Mouse (Mus musculus): ENCODE data around the gene Zfyve16. TPM values are rescaled to one million over a fixed set of nuclear protein-coding genes. Genes with fewer than 3 reads are reported as not detected.
A peak's percentile ranks its signal among the peaks of the same experiment; 100 is the strongest.

Gene Zfyve16
- polyA plus RNA-seq (2016; fragmentation: Nextera tagmentation; extraction: Ambion mirVana) = 13.9 and 14.0 TPM in 2 replicates

- H3K9me3 ChIP-seq = no peaks in the 10 kb centered on the region
- peak; percentile 99 for ATAC-seq (ENCODE audit: low FRiP score, low read depth)
- no peaks in the 10 kb centered on the region for H3K36me3 ChIP-seq
- H3K27ac ChIP-seq (replicated peaks) = peak within 1 kb of the TSS; percentile 94
- peak within 1 kb of the TSS; percentile 85 for H3K9ac ChIP-seq (replicated peaks)
- WGBS = under 1% methylated on average over 44 of the region's 46 CpGs
- peak within 1 kb of the TSS; percentile 74 for H3K4me3 ChIP-seq
- H3K4me2 ChIP-seq (replicated peaks) = peak within 1 kb of the TSS; percentile 67
- H3K4me1 ChIP-seq = peaks cover 3% of the 10 kb centered on the region
- no peaks in the 10 kb centered on the region for H3K27me3 ChIP-seq
These were observed at the start of gene Zfyve16 for GRCm38 (mm10) chr13:92530721-92531211. TSS of gene Zfyve16 (minus strand) at chr13:92530868.

GRCm38 (mm10) chr13:92578210-92578609 is 47.5 kb upstream of the Zfyve16 start:
- H3K4me2 ChIP-seq (replicated peaks) = no peak overlapping the region
- H3K4me3 ChIP-seq = no peak overlapping the region
- H3K4me1 ChIP-seq = peaks cover 3% of the 10 kb centered on the region
- H3K36me3 ChIP-seq = no peaks in the 10 kb centered on the region
- no peaks in the 10 kb centered on the region for H3K9me3 ChIP-seq
- no peak overlapping the region for H3K27ac ChIP-seq (replicated peaks)
- 79% methylated on average over 4 of the region's 4 CpGs for WGBS
- H3K9ac ChIP-seq (replicated peaks) = no peak overlapping the region
- H3K27me3 ChIP-seq = no peaks in the 10 kb centered on the region
- no peak for ATAC-seq (ENCODE audit: low FRiP score, low read depth)

DNA sequence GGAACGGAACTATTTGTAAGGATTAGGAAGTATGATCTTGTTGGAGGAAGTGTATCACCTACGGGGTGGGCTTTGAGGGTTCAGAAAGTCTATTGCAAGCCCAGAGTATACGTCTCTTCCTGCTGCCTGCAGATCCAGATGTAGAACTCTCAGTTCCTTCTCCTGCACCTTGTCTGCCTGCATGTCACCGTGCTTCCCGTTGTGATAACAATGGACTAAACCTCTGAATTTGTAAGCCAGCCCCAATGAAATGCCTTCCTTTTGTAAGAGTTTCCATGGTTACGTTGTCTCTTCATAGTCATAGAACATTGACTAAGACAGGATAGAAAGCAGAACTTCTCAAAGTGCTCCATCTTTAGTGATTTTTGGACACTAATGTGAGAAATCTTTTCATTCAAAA is 46.0 kb upstream of the Zfyve16 start:
- Histone ChIP-seq H3K4me2 (replicated peaks) (no peak overlapping the region), H3K9me3 (no peaks in the 10 kb centered on the region), H3K27ac (replicated peaks) (no peak overlapping the region), H3K9ac (replicated peaks) (no peak overlapping the region), H3K4me1 (peaks cover 3% of the 10 kb centered on the region), H3K4me3 (no peak overlapping the region), H3K27me3 (no peaks in the 10 kb centered on the region), H3K36me3 (no peaks in the 10 kb centered on the region)
- no peak for ATAC-seq (ENCODE audit: low FRiP score, low read depth)
- 46% methylated on average over 6 of the region's 6 CpGs for WGBS

- Histone ChIP-seq H3K9ac (replicated peaks) (no peak within 1 kb of the TSS), H3K27me3 (no peaks in the 10 kb centered on the region), H3K36me3 (no peaks in the 10 kb centered on the region), H3K4me2 (replicated peaks) (no peak within 1 kb of the TSS), H3K4me3 (no peak within 1 kb of the TSS), H3K4me1 (peaks cover 3% of the 10 kb centered on the region), H3K27ac (replicated peaks) (no peak within 1 kb of the TSS), H3K9me3 (no peaks in the 10 kb centered on the region)
- no peak for ATAC-seq (ENCODE audit: low FRiP score, low read depth)
These were observed 45.4 kb upstream of the Zfyve16 start, which contains the start of gene Spz1 for GRCm38 (mm10) chr13:92576072-92576471. TSS of gene Spz1 (minus strand) at chr13:92576172.

- no peaks in the 10 kb centered on the region for H3K36me3 ChIP-seq
- no peak for ATAC-seq (ENCODE audit: low FRiP score, low read depth)
These were observed 28.8 kb upstream of the Zfyve16 start for GRCm38 (mm10) chr13:92559429-92559828.

DNA sequence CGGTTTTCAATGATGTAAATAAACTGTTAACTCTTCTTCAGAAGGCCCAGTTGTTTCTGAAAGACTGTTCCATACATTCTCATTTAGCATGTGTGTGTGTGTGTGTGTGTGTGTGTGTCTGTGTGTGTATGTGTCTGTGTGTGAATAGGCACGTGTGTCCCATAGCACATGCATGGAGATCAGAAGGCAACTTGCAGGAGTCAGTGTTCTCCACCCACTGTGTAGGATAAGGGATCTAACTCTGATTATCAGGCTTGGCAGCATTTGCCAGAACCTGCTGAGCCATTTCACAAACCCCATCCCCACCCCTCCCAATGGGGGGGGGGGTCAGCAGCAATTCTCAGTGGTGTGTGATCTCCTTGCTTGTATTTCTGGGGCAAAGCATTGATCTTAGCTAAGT is 26.6 kb upstream of the Zfyve16 start:
- 56% methylated on average over 2 of the region's 2 CpGs for WGBS
- H3K27ac ChIP-seq (replicated peaks) = no peak overlapping the region
- no peak overlapping the region for H3K4me3 ChIP-seq
- H3K27me3 ChIP-seq = no peaks in the 10 kb centered on the region
- H3K9me3 ChIP-seq = 0 out of 2 replicates have a peak, but pooled peaks cover 4% of the 10 kb centered on the region
- no peak overlapping the region for H3K4me2 ChIP-seq (replicated peaks)
- no peak overlapping the region for H3K9ac ChIP-seq (replicated peaks)
- ATAC-seq (ENCODE audit: low FRiP score, low read depth) = peak; percentile 55
- H3K36me3 ChIP-seq = no peaks in the 10 kb centered on the region
- peaks cover 13% of the 10 kb centered on the region for H3K4me1 ChIP-seq

More at GRCm38 (mm10) chr13:92559429-92559828, 28.8 kb upstream of the Zfyve16 start:
- no peak overlapping the region for H3K4me2 ChIP-seq (replicated peaks)
- H3K4me1 ChIP-seq = peaks cover 13% of the 10 kb centered on the region
- no peak overlapping the region for H3K27ac ChIP-seq (replicated peaks)
- 83% methylated on average over 5 of the region's 5 CpGs for WGBS
- no peaks in the 10 kb centered on the region for H3K9me3 ChIP-seq
- H3K4me3 ChIP-seq = no peak overlapping the region
- no peak overlapping the region for H3K9ac ChIP-seq (replicated peaks)
- H3K27me3 ChIP-seq = no peaks in the 10 kb centered on the region

- no peaks in the 10 kb centered on the region for H3K27me3 ChIP-seq
- ATAC-seq (ENCODE audit: low FRiP score, low read depth) = peak; percentile 68; the same call in 1 of the 2 replicates
- peaks cover 5% of the 10 kb centered on the region for H3K9me3 ChIP-seq
- H3K9ac ChIP-seq (replicated peaks) = no peak overlapping the region
- no peak overlapping the region for H3K4me3 ChIP-seq
- H3K27ac ChIP-seq (replicated peaks) = no peak overlapping the region
- peaks cover 13% of the 10 kb centered on the region for H3K4me1 ChIP-seq
- WGBS = 20% methylated on average over 8 of the region's 8 CpGs
- H3K4me2 ChIP-seq (replicated peaks) = no peak overlapping the region
- H3K36me3 ChIP-seq = no peaks in the 10 kb centered on the region
These were observed 25.9 kb upstream of the Zfyve16 start for GRCm38 (mm10) chr13:92556458-92557126.

- no peaks in the 10 kb centered on the region for H3K27me3 ChIP-seq
- H3K4me1 ChIP-seq = no peaks in the 10 kb centered on the region
- no peak for ATAC-seq (ENCODE audit: low FRiP score, low read depth)
- peaks cover 20% of the 10 kb centered on the region for H3K9me3 ChIP-seq
- no peak overlapping the region for H3K4me3 ChIP-seq
- H3K9ac ChIP-seq (replicated peaks) = no peak overlapping the region
- no peak overlapping the region for H3K4me2 ChIP-seq (replicated peaks)
- H3K27ac ChIP-seq (replicated peaks) = no peak overlapping the region
- H3K36me3 ChIP-seq = no peaks in the 10 kb centered on the region
- 92% methylated on average over 4 of the region's 4 CpGs for WGBS
These were observed 16.4 kb upstream of the Zfyve16 start for GRCm38 (mm10) chr13:92547093-92547492.

GRCm38 (mm10) chr13:92540997-92541396 is 10.3 kb upstream of the Zfyve16 start:
- 86% methylated on average over 6 of the region's 6 CpGs for WGBS
- Histone ChIP-seq H3K4me3 (no peak overlapping the region), H3K4me1 (no peaks in the 10 kb centered on the region), H3K27ac (replicated peaks) (no peak overlapping the region), H3K4me2 (replicated peaks) (no peak overlapping the region), H3K36me3 (no peaks in the 10 kb centered on the region), H3K27me3 (peaks cover 3% of the 10 kb centered on the region; the same call in 1 of the 2 replicates), H3K9ac (replicated peaks) (no peak overlapping the region), H3K9me3 (no peaks in the 10 kb centered on the region)
- no peak for ATAC-seq (ENCODE audit: low FRiP score, low read depth)

- no peak for ATAC-seq (ENCODE audit: low FRiP score, low read depth)
- no peaks in the 10 kb centered on the region for H3K9me3 ChIP-seq
- H3K27me3 ChIP-seq = peaks cover 3% of the 10 kb centered on the region; the same call in 1 of the 2 replicates
- no peak overlapping the region for H3K27ac ChIP-seq (replicated peaks)
- WGBS = 50% methylated on average over 4 of the region's 4 CpGs
- H3K36me3 ChIP-seq = no peaks in the 10 kb centered on the region
- no peaks in the 10 kb centered on the region for H3K4me1 ChIP-seq
- no peak overlapping the region for H3K4me3 ChIP-seq
- no peak overlapping the region for H3K9ac ChIP-seq (replicated peaks)
- no peak overlapping the region for H3K4me2 ChIP-seq (replicated peaks)
These were observed 8.5 kb upstream of the Zfyve16 start for GRCm38 (mm10) chr13:92539126-92539525.

DNA sequence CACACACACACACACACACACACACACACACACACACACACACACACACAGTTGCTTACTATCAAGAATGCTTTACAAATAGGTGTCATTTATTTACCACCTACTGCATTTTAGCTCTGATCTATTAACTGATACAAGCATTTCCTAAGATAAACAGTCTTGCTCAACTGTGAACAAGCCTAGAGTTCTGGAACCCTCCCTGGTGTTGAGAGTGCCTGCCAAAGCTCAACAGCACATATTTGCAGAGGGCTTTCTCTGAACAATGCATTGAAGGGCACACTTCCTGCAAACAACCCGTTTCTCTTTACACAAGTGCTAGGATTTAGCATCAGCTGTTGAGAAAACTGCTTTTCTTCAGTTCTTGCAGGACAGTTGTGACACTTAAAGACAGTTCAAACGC is 3.1 kb upstream of the Zfyve16 start:
- no peak overlapping the region for H3K27ac ChIP-seq (replicated peaks)
- H3K36me3 ChIP-seq = no peaks in the 10 kb centered on the region
- H3K9ac ChIP-seq (replicated peaks) = no peak overlapping the region
- H3K4me2 ChIP-seq (replicated peaks) = no peak overlapping the region
- WGBS = 49% methylated on average over 2 of the region's 2 CpGs
- no peak overlapping the region for H3K4me3 ChIP-seq
- H3K27me3 ChIP-seq = 0 out of 2 replicates have a peak, but pooled peaks cover under 1% of the 10 kb centered on the region
- peaks cover 3% of the 10 kb centered on the region for H3K4me1 ChIP-seq
- H3K9me3 ChIP-seq = no peaks in the 10 kb centered on the region
- ATAC-seq (ENCODE audit: low FRiP score, low read depth) = no peak

- Histone ChIP-seq H3K36me3 (no peaks in the 10 kb centered on the region), H3K9ac (replicated peaks) (no peak overlapping the region), H3K4me3 (no peak overlapping the region), H3K4me2 (replicated peaks) (no peak overlapping the region), H3K9me3 (no peaks in the 10 kb centered on the region), H3K27ac (replicated peaks) (no peak overlapping the region), H3K4me1 (peaks cover 3% of the 10 kb centered on the region), H3K27me3 (no peaks in the 10 kb centered on the region)
- no peak for ATAC-seq (ENCODE audit: low FRiP score, low read depth)
- 83% methylated on average over 2 of the region's 2 CpGs for WGBS
These were observed 1.5 kb upstream of the Zfyve16 start for GRCm38 (mm10) chr13:92532216-92532615.

Measured in midbrain, embryonic 12.5 days (tissue).